Mouse (Mus musculus) cerebellum, adult 2 months (tissue): ENCODE results near the gene Serinc2.

ENCODE experiments used
- CTCF ChIP-seq: fragments of 200-500 bp; IDR thresholded peaks from 2 replicates; pipeline ENCODE4 v1.5.1; 2011; ENCODE audit warnings: low read depth, mild to moderate bottlenecking, control low read depth, low read length, moderate library complexity, borderline replicate concordance; ENCODE audit not compliant: insufficient read depth
- POLR2A ChIP-seq: fragments of 200-500 bp; IDR thresholded peaks from 2 replicates; pipeline ENCODE4 v1.6.1; 2011; ENCODE audit warnings: low read length, control low read depth, borderline replicate concordance; ENCODE audit not compliant: insufficient read depth

- TF ChIP-seq POLR2A (no peak), CTCF (no peak)
These were observed 27.8 kb downstream of the Serinc2 start for GRCm38 (mm10) chr4:130251172-130251705.
